Mouse (Mus musculus) mouse embryonic stem cell (cell line): ENCODE measurements at regions not wholly inside any gene's neighbourhood (a gene's known extent, or its start where the extent isn't known, plus 50 kb on each side); places are given as distances from the start of the nearest gene placed in this dataset.

Experiments
- in situ Hi-C, 2 experiments: fragments of 300-500 bp; cut with MboI; formaldehyde crosslinking; loops; 1 replicate in 1 of 2; 3 replicates in 1 of 2; pipeline ENCODE4 v1.14.3; 2019 to 2020; ENCODE audit warnings: low sequenced_read_pairs in 2 of 2, low pct_unique_long_range_greater_than_20kb in 1 of 2, mixed read lengths in 1 of 2; ENCODE audit not compliant: unreplicated experiment in 1 of 2

DNA sequence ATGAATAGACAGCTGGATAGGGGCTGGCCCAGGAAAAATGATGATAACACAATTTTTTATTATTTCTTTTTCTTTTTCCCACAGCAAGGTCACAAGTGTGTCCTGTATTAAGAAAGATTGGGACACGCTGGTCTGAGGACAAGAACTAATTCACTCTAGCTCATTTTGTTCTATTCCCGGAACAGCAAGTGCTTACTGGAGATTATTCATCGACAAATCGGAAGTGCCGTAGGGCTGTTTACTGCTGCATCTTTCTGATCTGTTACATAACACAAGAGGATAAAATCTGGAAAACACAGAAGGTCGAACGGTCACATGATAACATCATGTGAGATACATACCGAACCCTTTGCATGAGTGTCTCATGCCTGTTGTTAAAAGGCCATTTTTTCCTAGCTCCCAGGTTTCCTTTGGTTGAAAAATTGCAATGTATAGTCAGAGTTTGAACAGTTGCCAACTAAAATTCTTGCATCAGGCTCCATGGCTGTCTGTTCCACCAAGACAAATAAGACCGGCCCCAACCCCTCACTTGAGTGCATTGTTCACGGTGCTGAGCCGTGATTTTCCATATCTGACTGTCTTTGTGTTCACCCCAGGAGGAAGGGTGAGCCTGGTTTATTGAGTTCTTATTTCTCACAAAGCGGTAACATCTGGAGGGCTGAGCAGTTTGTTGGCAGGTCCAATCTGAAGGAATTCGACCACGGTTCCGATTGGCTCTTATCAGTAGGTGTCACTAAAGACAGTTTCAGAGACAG, 139.0 kb upstream of the Gm15217 start:
- in situ Hi-C loops = no loop called here

DNA sequence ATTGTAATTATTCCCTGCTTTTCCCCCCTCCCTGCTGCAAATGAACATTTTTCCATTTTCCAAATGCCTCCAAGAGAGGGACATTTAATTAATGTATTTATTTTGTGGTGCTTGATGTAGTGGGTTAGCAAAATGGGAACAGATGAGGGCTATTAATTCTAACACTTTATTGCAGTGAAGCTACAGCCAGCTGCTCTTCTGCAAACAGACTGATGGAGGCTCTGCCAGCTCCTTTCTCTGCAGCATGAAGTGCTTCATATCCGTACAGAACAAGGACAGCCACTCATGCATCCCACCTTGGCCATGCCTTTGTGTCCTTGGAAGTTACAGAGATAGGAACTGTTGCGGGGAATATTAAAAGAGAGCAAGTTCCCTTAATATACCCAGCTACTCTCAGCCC, 138.3 kb upstream of the Gm15217 start:
- in situ Hi-C loops = no loop called here

DNA sequence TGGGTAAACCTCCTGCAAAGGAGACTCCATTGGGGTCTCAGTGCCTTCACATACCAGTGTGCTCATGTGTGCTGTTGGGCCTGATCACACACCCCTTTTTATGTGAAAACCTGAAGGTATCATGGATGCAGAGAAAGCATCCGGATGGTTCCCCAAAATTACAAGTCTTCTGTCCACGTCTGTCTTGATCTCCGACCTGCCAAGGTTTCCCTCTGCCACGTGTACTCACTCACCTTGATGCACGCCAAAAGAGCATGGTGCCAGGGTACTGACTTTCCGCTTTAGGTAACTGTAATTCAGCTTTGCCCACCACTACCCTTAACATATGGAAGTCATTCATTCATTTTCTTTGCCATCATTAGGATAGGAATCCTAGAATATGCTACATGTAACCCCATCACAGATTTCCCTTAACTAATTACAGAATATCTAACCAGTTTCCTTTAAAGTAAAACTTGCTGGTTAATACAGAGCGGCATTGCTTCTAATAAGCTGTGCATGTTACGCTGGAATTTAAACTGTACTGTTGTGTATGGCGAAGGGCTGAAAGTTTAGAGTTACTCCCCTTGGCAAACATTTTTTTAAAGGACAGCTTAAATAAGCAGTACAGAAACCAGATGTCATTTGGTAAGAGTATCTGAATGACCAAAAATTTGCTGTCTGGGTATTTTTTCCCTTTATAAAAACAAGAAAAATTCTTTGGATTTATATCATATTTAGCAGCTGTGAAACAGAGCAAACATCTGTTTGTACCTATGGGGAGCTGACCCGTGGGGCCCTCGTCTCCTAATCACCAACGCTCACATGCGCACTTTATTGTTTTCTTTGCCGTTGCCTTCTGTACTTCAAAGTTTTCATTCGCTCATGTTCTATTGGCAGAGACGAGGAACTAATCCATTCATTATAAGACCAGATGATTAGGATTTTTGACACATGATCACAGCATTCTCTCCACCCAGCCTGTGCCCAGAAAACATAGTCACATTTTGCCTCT, 131.4 kb upstream of the Gm15217 start:
- in situ Hi-C loops = no loop called here

DNA sequence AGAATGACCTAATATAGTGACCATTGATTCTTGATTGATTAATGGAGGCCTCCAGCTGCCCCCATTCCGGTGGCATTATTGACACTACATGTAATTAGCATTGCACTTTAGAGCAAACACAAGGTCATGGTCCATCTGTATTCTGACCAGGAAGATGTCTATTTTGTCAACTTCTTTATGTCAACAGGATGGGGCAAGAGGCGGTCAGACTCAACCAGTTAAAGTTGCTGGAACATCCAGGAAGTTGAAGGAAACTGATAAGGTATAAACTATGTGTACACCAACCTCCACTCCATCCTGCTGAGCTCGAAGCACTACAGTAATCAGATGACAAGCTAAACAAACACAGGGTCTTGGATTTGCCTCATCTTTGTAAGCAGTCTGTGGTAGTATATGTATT, 130.1 kb upstream of the Gm15217 start:
- in situ Hi-C loops = no loop called here

DNA sequence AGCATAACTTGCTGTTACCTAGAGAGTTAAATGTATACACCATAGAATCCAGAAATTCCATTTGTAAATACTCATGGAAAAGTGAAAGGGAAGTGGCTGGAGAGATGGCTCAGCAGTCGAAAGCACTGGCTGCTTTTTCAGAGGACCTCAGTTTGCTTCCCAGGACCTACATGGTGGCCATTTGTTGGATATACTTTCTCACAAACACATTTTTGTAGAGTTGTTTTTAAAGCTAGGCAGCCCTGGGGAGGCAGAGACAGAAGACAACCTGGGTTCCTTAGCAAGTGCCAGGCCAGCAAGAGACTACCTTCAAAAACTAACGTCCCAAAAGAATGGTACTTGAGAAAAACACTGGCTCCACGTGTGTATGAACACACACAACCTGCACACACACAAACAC, 124.0 kb upstream of the Gm15217 start:
- in situ Hi-C loops = no loop called here

DNA sequence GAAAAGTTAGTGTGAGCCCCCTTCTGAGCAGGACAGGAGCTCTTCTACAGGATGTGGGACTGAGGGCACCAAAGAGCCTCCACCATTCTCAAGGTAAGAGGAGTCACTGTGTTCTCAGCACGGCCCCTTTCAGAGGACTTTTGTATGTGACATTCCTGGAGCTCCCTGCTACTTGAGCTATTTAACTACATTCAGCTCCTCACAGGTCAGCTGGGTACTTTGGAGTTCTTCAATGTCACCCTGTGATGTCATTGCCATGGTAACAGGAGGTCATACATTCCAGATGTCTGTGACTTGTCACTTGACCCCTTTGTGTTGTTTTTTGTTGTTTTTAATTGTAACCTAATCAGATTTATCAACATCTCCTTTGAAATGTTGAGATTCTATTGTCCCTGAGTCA, 122.9 kb upstream of the Gm15217 start:
- in situ Hi-C loops = no loop called here

DNA sequence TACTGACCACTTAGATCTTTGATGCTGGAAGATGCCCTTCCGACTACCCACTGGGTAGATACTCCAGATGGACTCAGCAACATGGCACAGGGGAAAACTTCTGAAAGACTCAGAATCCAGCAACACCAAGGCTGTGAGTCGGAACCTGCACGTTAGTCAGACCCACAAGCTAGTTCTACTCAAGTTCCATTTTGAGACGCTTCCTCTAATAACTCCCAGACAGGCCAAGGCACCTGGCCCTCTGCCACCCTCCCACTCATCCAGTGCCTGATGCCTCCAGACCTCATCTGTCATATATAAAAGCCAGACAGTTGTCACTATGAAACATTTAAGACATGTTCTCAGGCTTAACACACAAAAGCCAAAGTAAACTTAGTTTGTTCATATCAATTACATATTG, 121.9 kb upstream of the Gm15217 start:
- in situ Hi-C loops = no loop called here

DNA sequence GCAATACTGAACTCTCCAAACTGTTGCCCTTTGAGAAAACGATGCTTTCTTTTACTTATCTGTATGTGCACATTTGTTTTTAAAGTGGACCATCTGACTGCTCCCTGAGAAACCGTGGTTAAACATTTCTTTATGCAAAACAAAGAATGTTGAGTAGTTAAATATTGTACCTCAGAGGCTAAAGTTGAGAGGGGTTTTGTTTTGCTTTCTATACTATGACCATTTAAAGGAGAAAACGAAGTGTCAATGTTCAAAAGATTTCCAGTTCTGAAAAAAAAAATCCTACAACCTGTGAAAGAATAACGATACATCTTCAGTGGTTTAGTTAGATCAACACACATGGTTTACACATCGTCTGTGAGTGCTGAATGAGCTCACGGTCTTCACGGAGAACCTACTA, 120.7 kb upstream of the Gm15217 start:
- in situ Hi-C loops = no loop called here

DNA sequence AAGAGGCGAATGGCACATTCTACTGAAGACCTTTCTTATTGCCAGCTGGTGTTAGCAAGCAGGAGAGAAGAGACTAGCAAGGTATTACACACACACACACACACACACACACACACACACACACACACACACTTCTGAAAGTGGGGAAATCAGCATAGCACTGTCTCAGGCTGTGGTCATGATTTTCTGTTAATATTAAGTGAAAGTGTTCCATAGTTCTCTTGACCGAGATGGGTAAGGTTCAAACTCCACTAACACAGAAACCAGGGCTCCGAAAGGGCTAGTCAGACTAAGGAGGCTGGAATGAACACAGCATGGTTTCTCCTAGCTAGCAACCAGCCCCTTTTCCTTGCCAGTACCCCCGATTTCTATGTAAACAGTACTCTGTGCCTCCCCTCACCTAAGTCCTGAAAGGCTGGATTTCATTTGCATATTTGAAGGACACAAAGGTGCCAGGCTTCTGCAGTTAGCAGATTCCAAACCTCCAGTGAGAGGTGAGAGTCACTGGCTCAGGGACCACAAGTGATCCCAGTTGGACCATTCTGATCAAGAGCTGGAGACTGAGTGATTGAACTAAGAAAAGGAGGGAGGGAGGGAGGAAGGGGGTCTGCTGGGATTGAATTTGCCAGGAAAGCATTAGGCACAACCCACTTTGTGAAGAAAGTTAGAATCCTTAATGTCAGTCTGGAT, 118.8 kb upstream of the Gm15217 start:
- in situ Hi-C loops = no loop called here

DNA sequence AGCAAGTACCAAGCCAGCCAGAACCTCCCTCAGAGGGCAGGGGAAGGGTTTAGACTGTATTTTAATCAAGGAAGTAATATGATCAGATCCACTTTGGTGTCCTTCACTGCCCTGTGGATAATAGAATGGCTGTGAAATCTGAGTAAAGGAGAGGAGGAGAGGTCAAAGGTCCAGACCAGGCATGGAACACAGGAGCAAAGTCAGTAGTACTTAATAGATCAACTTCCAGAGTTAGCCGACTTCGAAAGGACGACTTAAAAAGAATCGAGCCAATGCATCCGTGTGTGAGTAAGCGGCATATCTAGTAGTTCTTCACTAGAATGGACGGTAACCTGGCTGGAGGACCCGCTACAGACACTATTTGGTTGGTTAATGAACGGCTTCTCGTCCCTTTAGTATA, 103.8 kb upstream of the Gm15217 start:
- in situ Hi-C loops = no loop called here

DNA sequence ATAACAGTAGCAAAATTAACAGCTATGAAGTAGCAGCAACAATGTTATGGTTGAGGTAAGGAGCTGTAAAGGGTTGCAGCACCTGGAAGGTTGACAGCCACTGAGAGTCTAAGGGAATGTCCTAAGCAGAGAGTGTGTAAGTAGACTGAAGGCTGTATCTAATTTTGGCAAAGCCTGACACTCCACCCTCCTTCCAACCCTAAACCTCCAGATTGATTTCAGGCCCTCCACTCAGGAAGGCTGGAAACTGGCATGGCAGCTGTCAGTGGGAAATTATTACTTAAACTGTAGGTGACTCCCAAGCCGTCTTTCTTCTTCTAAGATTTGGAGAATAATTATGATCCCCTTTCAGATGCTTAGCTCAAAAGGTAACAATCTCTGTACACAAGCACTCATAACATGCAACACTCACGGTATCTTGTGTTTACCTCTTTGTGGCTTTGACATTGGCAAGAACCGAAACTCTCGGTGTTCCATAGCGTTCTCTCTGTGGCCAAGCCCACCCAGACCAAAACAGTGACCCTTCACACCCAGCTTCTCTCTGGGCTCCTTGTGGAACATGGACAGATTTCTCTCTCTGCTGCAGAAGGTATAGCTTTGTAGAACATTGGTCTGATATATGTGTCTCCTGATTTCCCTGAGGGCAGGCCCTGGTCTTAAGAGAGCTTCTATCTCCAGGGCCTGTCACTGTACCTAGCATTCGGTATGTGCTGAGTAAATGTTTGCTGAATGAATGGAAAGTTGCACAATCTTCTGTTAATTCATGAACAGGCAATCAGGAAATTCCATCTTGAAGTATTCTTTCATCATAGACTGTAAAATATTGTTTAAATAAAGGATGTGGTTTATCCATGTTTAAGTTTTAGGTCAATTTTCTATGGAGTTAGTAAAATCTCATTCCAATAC, 102.0 kb upstream of the Gm15217 start:
- in situ Hi-C loops = no loop called here

DNA sequence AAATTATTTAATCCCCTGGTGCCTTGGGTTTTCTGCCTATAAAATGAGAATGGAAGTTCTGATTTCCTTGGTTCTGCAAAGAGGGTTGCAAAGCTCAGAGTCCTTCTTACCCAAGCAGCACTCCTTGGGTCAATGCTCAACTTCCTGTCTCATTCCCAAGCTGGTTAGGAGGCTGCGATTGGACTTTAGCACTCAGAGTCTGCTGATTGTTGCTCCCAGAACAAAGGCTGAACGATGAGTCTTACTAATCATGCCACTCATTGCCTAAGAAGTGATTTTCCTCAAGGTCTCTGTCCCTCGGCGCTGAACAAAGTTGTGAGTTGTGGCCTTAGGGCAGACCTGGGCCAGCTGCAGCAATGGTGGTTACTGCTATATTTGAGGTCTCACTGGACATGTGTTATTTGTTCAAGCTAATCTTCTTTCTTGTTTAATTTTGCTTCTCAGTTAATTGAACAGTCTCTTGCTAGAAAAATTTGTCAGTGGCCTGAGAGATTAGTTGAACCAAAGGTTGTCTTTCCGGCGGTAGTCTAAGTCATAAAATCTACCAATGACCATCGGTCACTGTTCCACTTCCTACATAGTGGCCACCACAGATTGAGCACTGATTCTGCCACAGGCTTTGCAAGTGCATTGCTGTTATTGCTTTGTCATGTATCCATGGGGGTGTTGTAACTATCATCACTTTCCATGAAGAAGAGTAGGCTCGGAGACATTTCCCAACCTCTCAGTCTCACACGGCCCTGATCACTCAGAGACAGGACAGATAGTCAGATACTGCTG, 101.2 kb upstream of the Gm15217 start:
- in situ Hi-C loops = no loop called here

DNA sequence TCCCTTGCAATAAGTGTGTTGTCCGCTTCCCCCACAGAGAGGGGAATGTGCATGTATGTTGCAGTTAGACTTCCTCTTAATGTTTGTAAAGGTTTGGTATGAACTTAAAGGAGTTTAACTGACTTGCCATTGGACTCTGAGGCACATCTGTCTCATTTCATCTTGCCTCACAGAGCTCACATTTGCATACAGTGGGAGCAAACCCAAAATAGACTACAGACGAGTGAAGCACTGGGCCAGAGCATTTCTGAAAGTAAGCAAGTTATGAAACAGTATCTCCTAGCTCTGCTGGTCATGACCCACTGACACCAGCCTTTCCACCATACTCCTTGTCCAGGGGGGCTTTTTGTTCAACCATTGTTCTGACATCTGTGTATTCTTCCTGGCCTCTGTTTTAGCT, 86.8 kb upstream of the Gm15217 start:
- in situ Hi-C loops = no loop called here

DNA sequence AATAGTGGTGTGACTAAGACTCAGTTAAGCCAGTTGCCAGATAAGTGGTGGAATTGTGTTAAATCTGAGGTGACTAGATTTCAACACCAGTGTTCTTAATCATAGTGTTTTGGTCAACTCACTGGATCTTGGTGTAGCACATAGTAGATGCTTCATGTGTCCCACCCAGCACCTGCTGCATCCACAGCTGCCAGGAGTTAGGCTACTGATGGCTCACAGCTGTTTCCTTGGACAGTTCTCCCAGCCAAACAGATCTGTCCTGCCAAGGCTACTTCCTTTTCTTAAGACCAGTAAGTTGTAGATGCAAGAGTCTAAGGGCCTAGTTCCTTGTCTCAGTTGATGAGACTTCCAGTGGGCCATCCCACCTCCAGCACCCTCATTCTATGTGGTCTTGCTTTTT, 82.9 kb upstream of the Gm15217 start:
- in situ Hi-C loops = no loop called here

DNA sequence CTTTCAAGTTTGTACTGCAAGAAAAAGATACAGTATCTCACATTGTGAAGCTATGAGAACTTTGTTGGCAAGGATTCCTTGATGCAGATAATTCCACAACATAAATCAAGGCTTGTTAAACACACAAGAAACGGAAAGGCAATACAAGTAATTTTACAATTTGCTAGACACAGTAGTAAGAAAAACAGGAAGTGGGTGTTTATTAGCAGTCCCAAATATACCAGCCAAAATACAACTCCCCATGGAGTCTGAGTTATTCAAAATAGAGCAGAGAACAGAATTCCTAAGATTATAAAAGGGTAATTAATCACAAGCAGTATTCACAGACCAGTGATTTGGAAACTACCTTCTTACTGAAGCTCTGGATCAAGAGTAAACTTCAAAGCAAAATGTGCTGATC, 78.7 kb upstream of the Gm15217 start:
- in situ Hi-C loops = no loop called here

DNA sequence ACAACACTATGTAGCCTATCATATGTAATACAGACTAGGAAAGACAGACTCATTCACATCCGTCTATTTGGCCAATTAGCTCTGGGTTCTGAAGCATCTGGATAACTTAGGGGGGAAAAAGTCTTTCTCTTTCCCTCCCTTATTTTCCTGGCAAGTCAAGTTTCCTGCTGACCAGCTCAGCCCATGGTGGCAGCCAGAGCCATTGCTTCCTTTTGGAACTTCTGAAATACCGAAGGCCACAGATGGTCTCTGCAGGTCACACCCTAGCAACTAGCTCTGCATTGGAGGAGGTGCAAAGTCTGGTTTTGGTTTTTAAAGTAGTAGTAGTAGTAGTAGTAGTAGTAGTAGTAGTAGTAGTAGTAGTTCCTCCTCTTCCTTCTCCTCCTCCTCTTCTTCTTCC, 76.6 kb upstream of the Gm15217 start:
- in situ Hi-C loops = no loop called here

DNA sequence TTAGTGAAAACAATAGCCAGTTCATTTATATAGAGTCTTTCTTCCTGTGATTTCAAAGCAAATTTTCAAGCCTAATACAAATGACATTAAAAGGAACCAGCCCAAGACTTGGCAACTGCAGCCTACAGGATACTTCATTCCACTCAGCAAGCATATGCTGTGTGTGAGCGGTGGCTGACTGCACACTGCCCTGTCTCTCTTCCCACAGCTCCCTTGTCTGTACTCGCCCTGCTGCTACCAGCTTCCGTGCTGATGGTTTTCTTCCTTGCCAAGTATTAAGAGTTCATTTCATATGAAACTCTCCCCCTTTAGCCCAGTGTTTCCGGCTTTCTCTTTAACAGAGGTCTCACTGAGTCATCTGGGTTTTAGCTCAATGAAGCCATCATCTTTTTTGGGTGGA, 73.9 kb upstream of the Gm15217 start:
- in situ Hi-C loops = no loop called here

DNA sequence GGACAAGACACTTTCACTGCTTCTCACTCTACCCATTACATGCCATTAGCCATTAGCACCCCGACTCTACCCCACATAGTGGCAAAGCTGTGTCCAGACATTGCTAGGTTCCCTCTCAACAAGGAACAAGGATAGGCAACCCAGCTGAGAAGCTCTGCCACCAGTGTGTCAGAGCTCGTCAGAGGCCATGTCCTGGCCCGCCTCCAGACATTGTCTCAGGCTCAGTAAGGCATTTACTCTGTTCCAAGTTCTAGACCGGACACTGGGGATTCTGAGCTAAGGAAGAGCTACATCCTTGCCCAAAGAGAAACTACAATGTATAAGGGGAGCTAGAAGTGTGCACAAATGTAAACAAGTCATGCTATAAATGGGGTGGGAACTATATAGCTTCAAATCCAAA, 66.2 kb upstream of the Gm15217 start:
- in situ Hi-C loops = no loop called here
